Mouse (Mus musculus) liver, adult (tissue): ENCODE measurements around the gene Atp12a.

Source experiments
- GATA4 ChIP-seq: IDR thresholded peaks from 2 replicates; pipeline ENCODE4 v1.6.1; 2014; ENCODE audit warnings: mild to moderate bottlenecking, low read length; ENCODE audit not compliant: insufficient replicate concordance

Atp12a gene

DNA sequence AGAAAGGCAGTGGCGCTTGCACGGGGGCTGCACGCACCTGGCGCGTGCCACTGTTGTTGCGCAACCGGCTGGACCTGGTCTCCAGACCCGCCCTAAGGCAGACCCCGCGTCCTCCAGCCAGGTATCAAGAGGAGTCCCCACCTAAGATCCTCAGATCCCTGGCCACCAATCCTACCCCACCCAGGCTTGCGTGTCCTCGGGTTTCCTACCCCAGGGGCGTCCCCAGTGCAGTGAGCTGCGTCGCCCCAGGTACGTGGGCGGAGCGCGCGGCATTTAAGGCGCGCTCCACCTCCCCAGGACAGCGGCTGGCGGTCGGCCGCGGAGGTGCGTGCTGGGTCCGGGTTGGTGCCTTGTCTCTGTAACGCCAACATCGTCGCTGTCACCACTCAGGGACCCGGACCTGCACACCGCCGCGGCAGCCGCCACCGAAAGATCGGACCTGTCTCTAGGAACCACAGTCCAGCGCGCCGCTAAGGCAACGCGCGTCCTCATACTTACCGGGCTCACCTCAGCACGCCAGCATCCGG lies at the start of gene Atp12a:
TSS of gene Atp12a (plus strand) at position 358 of the 527 bp plus-strand sequence.
- no peak for TF ChIP-seq GATA4

DNA sequence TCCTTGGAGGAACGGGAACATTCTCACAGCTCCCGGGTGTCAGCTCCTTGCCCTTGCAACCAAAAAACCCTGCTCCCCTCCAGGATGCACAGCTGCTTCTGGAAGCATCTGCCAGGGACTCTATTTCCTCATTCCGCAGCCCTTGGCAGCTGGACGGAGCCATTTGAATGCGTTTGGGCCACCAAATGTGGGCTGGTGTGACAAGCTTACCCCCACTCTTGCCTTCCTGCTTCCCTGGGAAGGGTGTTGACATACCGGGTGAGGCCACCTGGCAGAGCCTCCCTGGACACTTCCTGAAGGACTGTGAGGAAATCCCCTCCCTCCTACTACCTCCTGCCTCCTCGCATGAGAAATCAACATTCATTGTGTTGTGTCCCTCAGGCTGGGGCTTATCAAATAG lies 49.3 kb upstream of the Atp12a start:
- no peak for TF ChIP-seq GATA4

DNA sequence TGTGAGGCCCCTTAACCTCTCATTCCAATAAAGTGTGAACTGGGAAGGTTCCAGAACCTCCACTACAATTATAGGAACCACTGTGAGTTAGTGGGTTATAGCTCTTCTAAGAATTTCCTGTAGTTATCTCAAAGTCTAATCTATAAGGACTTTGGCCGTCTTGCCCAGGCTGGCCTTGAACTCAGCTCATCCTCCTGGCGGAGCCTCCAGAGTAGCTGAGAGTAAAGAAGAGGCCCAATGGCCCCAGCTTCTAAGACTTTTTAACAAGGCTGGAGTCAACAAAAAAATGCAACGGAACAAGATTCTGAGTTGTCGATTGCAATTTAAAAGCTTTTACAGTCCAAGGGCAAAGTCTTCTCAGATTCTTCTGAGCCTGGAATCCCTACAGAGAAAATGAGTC lies 48.5 kb upstream of the Atp12a start:
- no peak for TF ChIP-seq GATA4

DNA sequence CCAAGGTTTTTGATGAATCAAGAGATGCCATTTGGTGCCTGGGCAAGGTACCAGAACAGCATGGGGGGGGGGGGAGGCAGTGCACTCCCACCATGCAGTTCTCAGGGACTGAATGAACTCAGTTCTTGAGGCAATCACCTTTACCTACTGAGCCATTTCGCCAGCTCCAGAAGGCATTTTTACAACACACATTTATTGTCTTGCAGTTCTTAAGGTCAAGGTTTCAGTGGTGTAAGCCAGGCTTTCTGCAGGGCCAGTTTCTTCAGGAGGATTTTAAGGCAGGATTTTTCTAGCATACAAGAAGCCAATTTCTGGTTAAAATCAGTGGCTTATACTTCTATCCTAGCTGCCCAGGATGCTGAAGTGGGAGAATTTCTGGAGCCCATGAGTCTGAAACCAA lies 41.9 kb upstream of the Atp12a start:
- no peak for TF ChIP-seq GATA4

DNA sequence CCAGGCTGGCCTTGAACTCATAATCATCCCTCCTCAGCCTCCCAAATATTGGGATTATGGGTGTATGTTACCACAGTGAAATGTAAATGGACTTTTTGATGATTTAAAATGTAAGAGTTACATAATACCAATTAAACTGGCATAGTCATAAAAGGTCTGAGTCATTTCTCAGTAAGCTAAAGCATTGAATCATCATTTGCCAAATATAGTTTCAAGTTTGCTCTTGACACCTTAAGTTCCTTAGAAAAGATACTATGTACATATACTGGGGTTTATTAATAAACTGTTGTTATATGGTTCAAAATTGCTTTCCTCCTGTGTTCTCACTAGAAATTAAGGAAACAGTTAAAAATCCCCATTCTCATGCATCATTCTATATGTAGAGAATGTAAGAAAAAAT lies 39.8 kb upstream of the Atp12a start:
- TF ChIP-seq GATA4 = no peak

DNA sequence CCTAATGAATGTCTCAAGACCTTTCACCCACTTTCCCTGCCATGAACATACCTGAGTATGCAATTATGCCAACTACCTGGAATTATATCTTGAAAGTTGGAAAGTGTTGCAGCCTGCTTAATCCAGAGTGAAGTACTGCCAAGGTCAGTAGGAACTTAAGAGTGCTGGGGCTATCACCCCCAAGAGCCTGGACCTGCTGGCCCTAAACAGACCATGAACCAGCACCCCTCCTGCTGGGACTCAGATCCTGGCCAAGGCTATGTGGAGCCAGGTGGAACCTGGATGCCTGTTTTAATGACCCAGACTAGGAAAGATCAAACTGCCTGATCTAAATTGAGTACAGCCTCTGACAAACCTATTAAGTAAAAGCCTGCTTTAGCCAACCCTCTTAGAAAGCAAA lies 31.2 kb upstream of the Atp12a start:
- TF ChIP-seq GATA4 = no peak

DNA sequence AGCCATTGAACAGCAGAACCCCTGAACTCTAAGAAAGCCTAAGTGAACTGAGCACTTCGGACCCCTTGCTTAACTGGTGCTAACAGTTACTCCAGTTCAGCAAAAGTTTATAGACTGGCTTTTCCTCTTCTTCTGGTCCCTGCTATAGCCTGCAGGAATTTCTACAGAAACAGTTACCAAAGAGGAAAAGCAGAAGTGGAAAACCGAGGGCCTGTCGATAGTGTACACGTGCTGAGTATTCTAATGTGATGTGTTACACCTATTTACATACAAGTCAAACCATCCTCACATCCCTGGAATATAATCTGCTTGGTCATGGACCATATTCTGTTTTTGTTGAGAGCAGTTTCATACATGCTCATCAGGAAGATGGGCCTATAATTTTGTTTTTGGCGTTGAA lies 30.4 kb upstream of the Atp12a start:
- no peak for TF ChIP-seq GATA4

DNA sequence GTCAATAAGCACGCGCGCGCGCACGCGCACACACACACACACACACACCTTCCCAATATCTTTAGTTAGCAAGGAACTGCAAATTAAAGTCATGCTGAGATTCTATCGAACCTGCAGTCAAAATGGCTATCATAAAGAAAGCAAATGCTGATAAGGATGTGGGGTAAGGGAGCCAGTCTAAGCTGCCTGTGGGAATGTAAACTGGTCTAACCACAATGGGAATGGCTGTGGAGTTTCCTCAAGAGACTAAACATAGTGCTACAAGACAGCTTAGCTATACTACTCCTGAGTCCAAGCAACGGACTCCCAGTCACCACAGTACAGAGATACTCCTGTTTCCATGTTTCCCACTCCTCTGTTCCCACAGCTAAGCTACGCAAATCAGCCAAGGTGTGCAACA lies 28.8 kb upstream of the Atp12a start:
- TF ChIP-seq GATA4 = no peak

DNA sequence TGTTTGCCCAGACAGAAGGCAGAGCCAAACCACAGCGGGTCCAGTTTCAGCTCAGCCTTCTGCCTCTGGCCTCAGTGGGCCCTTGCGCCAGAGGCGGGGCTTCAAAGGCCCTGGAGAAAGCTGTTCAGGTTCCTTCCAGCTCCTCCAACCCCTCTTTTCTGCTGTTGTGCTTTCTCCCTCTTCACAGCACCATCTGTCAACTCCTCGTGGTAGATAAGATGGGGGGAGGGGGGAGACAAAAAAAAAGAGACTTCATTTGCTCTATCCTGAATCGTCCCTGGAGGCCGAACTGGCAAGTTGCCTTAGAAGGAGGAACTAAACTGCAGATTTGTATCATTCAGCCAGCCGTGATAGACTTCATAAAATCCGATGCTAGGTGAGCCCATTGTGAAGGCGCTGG lies 27.8 kb upstream of the Atp12a start:
- no peak for TF ChIP-seq GATA4

DNA sequence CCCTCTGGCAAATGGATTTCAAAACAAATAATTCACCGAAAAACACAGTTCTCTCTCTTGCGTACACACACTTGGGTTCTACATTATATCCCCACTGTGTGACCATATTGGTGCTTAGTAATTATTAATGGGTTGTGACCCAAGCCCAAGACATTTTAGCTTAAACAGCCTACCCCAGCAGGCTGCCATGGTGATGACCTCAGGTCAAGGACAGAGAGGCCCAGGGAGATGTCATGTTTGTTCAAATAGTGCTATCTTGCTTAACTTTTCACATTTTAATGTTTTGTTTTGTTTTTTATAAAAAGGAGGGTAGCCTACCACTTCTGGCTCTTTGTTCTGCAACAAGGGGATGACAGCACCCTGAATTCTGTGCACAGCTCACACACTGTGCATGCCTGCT lies 27.2 kb upstream of the Atp12a start:
- TF ChIP-seq GATA4 = no peak

DNA sequence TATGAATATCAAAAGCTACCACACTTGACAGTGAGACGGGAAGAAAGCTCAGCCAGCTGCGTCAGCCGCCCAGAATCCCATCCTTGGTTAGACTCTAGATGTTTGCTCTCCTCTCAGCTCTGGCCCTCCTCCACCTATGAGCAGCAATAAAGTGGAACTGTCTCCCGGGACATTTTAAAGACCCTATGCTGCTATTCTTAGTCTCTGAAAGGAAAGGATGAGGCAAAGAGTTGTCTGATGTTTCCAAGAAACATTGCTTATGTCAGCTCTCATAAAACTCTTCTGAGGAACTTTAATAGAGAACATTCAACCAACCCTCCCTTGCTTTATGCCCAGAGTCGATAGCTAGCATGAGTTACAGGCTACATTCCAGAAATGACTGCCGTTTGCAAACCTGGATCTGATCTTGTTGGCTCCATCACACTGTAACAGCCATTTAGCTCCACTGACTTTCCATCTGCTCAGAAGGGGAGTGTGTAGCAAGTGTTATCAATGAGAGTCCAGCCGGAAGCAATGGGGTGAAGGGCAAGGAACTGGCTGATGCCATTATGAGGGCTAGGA lies 25.9 kb upstream of the Atp12a start:
- no peak for TF ChIP-seq GATA4

DNA sequence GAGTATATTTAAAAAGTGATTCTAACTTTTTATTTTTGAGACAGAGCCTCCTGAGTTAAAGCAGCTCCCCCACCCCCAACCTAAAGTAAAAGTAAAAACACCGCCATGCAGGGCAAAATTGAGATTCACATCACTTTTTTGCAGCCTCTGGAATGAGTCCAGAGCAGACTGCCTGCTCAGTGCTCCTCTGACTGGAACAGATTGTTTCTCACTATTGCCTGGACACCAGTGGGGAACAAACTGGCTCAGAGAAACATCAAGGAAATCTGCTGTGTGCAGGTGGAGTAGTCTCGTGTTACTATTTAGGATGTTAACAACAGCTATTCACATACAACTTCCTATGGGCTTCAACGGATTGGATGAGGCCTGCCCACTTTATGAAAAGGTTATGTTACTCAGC lies 16.2 kb upstream of the Atp12a start:
- no peak for TF ChIP-seq GATA4

DNA sequence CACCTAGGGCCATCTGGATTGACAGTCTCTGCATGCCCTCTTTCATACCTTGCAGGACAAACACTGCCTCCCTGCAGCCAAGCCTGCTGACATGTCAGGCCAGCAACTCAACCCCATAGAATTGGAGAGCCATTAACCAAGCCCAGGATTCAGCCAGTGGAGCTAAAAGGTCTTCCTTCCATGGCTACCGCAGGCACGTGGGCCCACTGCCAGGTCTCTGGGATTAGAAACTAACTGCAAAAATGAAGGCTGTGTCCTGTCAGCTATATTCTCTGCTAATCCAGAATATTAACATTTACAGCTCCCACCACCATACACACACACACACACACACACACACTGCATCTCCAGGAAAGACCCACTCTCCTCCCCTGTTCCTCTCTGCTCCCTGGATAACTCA lies 15.3 kb upstream of the Atp12a start:
- no peak for TF ChIP-seq GATA4

DNA sequence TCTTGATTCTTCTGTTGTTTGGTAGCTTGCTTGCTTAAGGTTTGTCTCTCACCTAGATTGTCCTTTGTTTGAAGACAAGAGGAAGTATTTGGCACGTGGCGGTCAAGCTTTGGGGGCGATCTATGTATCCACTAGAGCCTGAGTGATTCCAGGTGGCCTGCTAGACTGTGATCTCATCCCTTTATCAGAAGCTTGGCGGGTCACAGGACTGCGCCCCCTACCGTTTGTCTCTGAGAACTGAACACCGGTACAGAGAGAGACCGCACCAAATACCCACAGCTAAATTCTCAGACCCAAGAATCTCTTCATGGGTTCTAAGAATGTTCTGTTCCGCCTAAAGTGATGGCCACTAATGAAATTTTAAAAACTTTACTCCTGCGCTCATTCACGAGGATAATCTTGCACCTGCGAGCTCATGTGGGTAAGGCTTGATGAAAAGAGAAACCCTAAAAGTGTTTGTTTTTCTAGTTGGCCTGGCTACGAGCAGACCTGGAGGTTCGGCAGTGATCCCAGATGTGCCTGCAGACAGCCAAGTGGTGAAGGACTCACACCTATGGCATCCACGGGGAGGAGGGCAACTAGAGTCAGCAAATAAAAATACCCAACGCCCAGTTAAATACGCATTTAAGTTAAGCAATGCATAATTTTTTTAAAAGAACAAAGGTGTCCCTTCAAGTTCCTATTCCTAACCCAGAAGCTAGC lies 12.8 kb upstream of the Atp12a start:
- TF ChIP-seq GATA4 = no peak

DNA sequence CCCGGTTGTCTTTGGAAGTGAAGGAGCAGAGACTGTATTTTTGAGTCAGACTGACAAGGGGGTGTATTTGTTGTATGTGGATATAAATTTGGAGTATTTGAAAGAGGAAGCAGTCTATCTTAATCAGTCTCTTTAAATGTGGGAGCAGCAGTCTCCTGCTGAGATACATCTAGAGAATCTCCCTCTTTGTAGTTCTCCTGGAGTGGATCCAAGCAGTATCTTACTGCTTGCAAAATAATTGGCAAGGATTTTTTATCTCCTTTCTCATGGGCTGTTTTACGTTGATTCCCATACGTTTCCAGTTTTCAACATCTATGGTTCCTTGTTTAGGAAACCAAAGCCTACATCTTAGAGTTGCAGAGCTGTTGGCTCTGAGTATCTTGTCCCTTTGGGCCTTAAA lies 10.1 kb upstream of the Atp12a start:
- TF ChIP-seq GATA4 = no peak

DNA sequence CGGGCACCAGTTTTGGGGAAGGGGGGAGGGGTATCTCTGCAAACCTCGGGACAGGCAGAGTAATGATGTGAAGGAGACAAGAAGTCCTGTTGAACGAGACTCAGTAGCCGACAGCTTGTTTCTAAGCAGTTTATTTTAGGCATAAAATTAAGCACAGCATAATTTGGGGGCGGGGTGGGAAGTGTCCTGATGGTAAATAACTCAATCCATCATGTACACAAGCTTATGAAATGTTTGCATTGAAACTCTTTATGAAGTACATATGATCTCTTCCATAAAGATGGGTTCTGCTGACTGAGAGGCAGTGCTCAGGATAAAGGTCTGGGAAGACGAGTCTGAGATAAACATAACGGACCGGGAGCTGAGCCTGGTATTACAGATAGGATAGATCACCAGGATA lies 9.5 kb upstream of the Atp12a start:
- TF ChIP-seq GATA4 = no peak

DNA sequence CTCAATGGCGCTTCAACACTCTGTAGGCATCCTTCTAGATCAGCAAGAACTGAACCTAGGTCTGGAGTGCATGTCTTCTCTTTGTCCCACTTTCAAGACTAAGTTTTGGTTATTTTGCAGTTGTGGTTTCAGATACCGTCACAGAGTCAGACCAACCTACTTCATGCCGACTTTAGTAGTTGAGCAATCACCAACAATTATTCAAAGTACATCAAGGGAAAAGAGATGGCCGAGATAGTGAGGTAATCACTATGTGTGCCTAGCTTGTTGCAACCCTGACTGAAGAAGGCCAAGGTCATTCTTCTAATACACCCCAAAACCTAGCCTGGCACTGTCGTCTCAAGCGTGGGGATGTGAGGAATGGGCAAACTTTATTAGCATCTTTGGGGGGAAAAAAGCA lies 8.7 kb upstream of the Atp12a start:
- no peak for TF ChIP-seq GATA4
